Mouse (Mus musculus) liver, postnatal 0 days (tissue): Measurements from ENCODE around the gene Ttc26. TPM values are rescaled to one million over a fixed set of nuclear protein-coding genes. Genes with fewer than 3 reads are reported as not detected.

Experiments used
- ATAC-seq: fragments of 200-750 bp; cut with Nextera tagmentation; 2 replicates; pipeline ENCODE4 v1.8.0; 2017; ENCODE audit warnings: mild to moderate bottlenecking, moderate library complexity
- DNase-seq: peaks from one replicate; pipeline ENCODE4 v3.0.0-alpha.2; 2016
- H3K27ac ChIP-seq: fragments of 300-500 bp; sonication (generic); 2 replicates; pipeline ENCODE4 v1.5.1; 2014; ENCODE audit warnings: antibody characterized with exemption, moderate library complexity, mild to moderate bottlenecking, low read depth
- H3K27me3 ChIP-seq: fragments of 300-500 bp; sonication (generic); 2 replicates; pipeline ENCODE4 v1.6.1; 2014; ENCODE audit warnings: low read length, control low read depth, mixed read lengths; ENCODE audit not compliant: insufficient read depth
- H3K36me3 ChIP-seq: fragments of 300-500 bp; sonication (generic); replicated peaks from 2 replicates; pipeline ENCODE4 v1.6.1; 2014; ENCODE audit warnings: mild to moderate bottlenecking, control low read depth, low read length, moderate library complexity, mixed read lengths; ENCODE audit not compliant: insufficient read depth
- H3K4me1 ChIP-seq: fragments of 300-500 bp; sonication (generic); 2 replicates; pipeline ENCODE4 v1.6.1; 2014; ENCODE audit warnings: antibody characterized with exemption, mild to moderate bottlenecking, control low read depth; ENCODE audit not compliant: insufficient read depth
- H3K4me2 ChIP-seq: fragments of 300-500 bp; sonication (generic); 2 replicates; pipeline ENCODE4 v1.6.1; 2014; ENCODE audit warnings: low read depth, mild to moderate bottlenecking, low read length, moderate library complexity, mixed read lengths
- H3K4me3 ChIP-seq: fragments of 300-500 bp; sonication (generic); 2 replicates; pipeline ENCODE4 v1.5.1; 2014; ENCODE audit warnings: low read depth, low read length
- H3K9ac ChIP-seq: fragments of 300-500 bp; sonication (generic); replicated peaks from 2 replicates; pipeline ENCODE4 v1.6.1; 2014; ENCODE audit warnings: mild to moderate bottlenecking, moderate library complexity
- H3K9me3 ChIP-seq: fragments of 300-500 bp; sonication (generic); 2 replicates; pipeline ENCODE4 v1.6.1; 2016; ENCODE audit warnings: mild to moderate bottlenecking, control low read depth, low read length, mixed read lengths
- CTCF ChIP-seq: sonication (generic); IDR thresholded peaks from 2 replicates; pipeline ENCODE4 v1.5.1; 2016; ENCODE audit warnings: antibody characterized with exemption, low read depth
- EP300 ChIP-seq: IDR thresholded peaks from 2 replicates; pipeline ENCODE4 v1.6.1; 2016; ENCODE audit warnings: antibody characterized with exemption, low read depth, mild to moderate bottlenecking
- WGBS: fragments of 180-500 bp; shearing (Covaris S2); extraction: QIAGEN DNeasy Blood & Tissue Kit; methylation state at CpG from one replicate; pipeline ENCODE4 v1.1.7; 2014; ENCODE audit not compliant: insufficient replicate concordance; 5-methylcytosine and 5-hydroxymethylcytosine counted together
- polyA plus RNA-seq: library from polyadenylated mRNA; unstranded; fragments of >200 nt; fragmentation: Nextera tagmentation; extraction: Ambion mirVana; gene quantifications from 2 replicates; pipeline ENCODE4 v1.2.1, GENCODE M21; 2015

The Ttc26 gene
- polyA plus RNA-seq, 1 experiment from 2014 or later = 0.16 TPM

GRCm38 (mm10) chr6:38359736-38360499 lies 21.4 kb upstream of the Ttc26 start:
- Histone ChIP-seq H3K36me3 (no peaks in the 10 kb centered on the region), H3K9me3 (no peaks in the 10 kb centered on the region), H3K9ac (no peak overlapping the region), H3K27me3 (no peaks in the 10 kb centered on the region), H3K4me1 (peaks cover 25% of the 10 kb centered on the region), H3K4me3 (no peak overlapping the region), H3K4me2 (peak overlapping the region; percentile 43), H3K27ac (peak overlapping the region; percentile 29; the same call in 1 of the 2 replicates)
- ATAC-seq (peak; percentile 81), DNase-seq (peak; percentile 46)
- no peak for TF ChIP-seq EP300
- TF ChIP-seq CTCF = no peak
- WGBS = 52% methylated on average over 12 of the region's 12 CpGs

- ATAC-seq (no peak), DNase-seq (no peak)
- Histone ChIP-seq H3K4me3 (no peak overlapping the region), H3K27me3 (no peaks in the 10 kb centered on the region), H3K4me2 (no peak overlapping the region), H3K36me3 (no peaks in the 10 kb centered on the region), H3K4me1 (peaks cover 14% of the 10 kb centered on the region), H3K9me3 (no peaks in the 10 kb centered on the region), H3K27ac (no peak overlapping the region), H3K9ac (no peak overlapping the region)
- TF ChIP-seq EP300 (no peak), CTCF (no peak)
- 58% methylated on average over 4 of the region's 4 CpGs for WGBS
These were observed 20.2 kb upstream of the Ttc26 start for GRCm38 (mm10) chr6:38361065-38361464.

DNA sequence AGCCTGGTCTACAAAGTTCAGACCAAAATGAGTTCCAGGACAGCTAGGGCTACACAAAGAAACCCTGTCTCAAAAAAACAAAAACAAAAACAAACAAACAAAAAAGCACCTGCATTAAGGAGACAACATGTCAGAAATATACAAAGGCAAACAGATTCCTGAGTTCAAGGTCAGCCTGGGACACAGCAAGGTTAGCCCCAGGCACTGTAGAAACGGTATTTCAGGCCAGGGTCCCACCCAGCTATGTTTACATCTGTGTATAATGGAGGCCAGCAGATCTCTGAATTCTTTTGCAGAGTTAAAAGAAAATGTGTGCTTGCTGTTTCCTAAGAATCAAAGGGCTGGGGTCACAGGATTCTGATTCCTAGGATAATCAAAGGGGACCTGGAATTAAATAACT lies 19.3 kb upstream of the Ttc26 start:
- Histone ChIP-seq H3K9ac (no peak overlapping the region), H3K4me3 (no peak overlapping the region), H3K27ac (no peak overlapping the region), H3K36me3 (no peaks in the 10 kb centered on the region), H3K9me3 (no peaks in the 10 kb centered on the region), H3K27me3 (no peaks in the 10 kb centered on the region), H3K4me1 (peaks cover 14% of the 10 kb centered on the region), H3K4me2 (no peak overlapping the region)
- no peak for TF ChIP-seq CTCF
- no peak for TF ChIP-seq EP300
- ATAC-seq (no peak), DNase-seq (no peak)
- WGBS = 71% methylated on average over 1 of the region's 1 CpGs

DNA sequence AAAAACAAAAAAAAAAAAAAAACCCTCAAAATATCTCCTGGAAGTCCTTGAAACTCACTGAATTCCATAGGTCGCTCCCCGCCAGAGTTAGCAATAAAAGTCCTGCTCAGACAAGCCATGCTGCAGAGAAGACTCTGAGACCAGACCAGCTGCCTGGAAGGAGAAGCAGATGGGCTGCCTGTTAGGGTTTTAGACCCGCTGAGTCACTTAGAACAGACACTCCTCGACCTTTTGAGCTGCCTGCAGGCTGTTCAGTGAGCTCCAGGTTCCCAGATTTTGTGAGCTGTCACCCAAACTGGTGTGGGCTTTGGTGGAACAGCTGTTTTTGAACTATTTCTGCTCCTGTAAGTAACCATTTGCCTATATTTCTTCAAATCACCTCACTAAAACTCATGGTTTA lies 17.9 kb upstream of the Ttc26 start:
- TF ChIP-seq EP300 (no peak), CTCF (no peak)
- no peak overlapping the region for H3K4me3 ChIP-seq
- H3K36me3 ChIP-seq = no peaks in the 10 kb centered on the region
- no peak overlapping the region for H3K9ac ChIP-seq
- WGBS = 71% methylated on average over 4 of the region's 4 CpGs
- no peak for ATAC-seq
- H3K9me3 ChIP-seq = no peaks in the 10 kb centered on the region
- peaks cover 14% of the 10 kb centered on the region for H3K4me1 ChIP-seq
- no peak for DNase-seq
- H3K27me3 ChIP-seq = no peaks in the 10 kb centered on the region
- H3K4me2 ChIP-seq = no peak overlapping the region
- H3K27ac ChIP-seq = no peak overlapping the region

- no peak for ATAC-seq
- H3K27ac ChIP-seq = no peak overlapping the region
- H3K4me3 ChIP-seq = no peak overlapping the region
- peaks cover 14% of the 10 kb centered on the region for H3K4me1 ChIP-seq
- DNase-seq = no peak
- H3K27me3 ChIP-seq = no peaks in the 10 kb centered on the region
- no peaks in the 10 kb centered on the region for H3K9me3 ChIP-seq
- TF ChIP-seq CTCF (no peak), EP300 (no peak)
- no peak overlapping the region for H3K4me2 ChIP-seq
- no peak overlapping the region for H3K9ac ChIP-seq
- no peaks in the 10 kb centered on the region for H3K36me3 ChIP-seq
These were observed 17.1 kb upstream of the Ttc26 start for GRCm38 (mm10) chr6:38364121-38364520.

DNA sequence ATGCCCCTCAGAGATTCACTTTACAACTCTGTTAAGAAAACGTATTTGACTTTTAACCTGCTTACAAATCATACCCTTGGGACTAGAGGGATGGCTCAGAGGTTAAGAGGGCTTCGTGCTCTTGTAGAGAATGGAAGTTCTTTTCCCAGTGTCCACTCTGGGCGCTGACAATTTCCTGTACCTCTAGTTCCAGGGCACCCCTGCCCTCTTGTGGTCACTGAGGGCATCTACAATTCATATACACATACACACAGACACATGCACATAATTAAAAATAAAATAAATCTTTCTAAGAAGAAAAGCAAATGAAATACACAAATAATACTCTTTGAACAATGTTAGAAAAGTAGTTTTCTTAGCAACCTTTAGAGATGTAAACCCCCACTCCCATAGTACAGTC lies 11.3 kb upstream of the Ttc26 start:
- 78% methylated on average over 3 of the region's 3 CpGs for WGBS
- DNase-seq = no peak
- no peaks in the 10 kb centered on the region for H3K36me3 ChIP-seq
- H3K9me3 ChIP-seq = 0 out of 2 replicates have a peak, but pooled peaks cover 4% of the 10 kb centered on the region
- H3K4me2 ChIP-seq = no peak overlapping the region
- no peak for ATAC-seq
- no peak overlapping the region for H3K4me3 ChIP-seq
- H3K9ac ChIP-seq = no peak overlapping the region
- H3K4me1 ChIP-seq = no peaks in the 10 kb centered on the region
- no peak overlapping the region for H3K27ac ChIP-seq
- TF ChIP-seq EP300 (no peak), CTCF (peak; percentile 47)
- no peaks in the 10 kb centered on the region for H3K27me3 ChIP-seq

DNA sequence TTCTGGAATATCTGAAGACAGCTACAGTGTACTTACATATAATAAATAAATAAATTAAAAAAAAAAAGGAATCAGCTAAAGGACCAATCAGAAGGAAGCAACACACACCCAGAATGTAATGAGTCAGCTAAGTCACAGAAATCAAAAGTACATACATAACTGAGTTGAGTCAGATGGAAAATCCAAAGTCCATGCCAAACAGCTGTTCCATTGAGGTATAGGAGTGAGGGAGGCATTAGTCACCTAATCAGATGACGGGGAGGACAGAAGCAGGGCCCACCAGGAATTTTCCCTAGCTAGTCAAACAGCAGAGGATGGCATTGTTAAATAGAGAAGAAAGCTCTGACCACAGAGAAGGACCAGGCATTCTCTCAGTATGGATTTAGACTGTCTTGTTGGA lies 7.0 kb upstream of the Ttc26 start:
- Histone ChIP-seq H3K9ac (no peak overlapping the region), H3K27ac (no peak overlapping the region), H3K27me3 (no peaks in the 10 kb centered on the region), H3K4me3 (no peak overlapping the region), H3K36me3 (no peaks in the 10 kb centered on the region), H3K4me1 (no peaks in the 10 kb centered on the region), H3K9me3 (0 out of 2 replicates have a peak, but pooled peaks cover 4% of the 10 kb centered on the region), H3K4me2 (no peak overlapping the region)
- DNase-seq (no peak), ATAC-seq (no peak)
- no peak for TF ChIP-seq EP300
- TF ChIP-seq CTCF = no peak
- 86% methylated on average over 1 of the region's 1 CpGs for WGBS
